Mouse (Mus musculus) adipocyte (in vitro differentiated cells): ENCODE results near the gene Cobll1.
"Not testable (repeated sequence)": the region's sequence is repeated elsewhere in the genome, so short reads cannot be mapped to it uniquely, and the experiment has no call there.

ENCODE experiments used
- DNase-seq: peaks from one replicate; pipeline ENCODE4 v3.0.0-alpha.2; 2016; ENCODE audit warnings: low spot score

The Cobll1 gene

DNA sequence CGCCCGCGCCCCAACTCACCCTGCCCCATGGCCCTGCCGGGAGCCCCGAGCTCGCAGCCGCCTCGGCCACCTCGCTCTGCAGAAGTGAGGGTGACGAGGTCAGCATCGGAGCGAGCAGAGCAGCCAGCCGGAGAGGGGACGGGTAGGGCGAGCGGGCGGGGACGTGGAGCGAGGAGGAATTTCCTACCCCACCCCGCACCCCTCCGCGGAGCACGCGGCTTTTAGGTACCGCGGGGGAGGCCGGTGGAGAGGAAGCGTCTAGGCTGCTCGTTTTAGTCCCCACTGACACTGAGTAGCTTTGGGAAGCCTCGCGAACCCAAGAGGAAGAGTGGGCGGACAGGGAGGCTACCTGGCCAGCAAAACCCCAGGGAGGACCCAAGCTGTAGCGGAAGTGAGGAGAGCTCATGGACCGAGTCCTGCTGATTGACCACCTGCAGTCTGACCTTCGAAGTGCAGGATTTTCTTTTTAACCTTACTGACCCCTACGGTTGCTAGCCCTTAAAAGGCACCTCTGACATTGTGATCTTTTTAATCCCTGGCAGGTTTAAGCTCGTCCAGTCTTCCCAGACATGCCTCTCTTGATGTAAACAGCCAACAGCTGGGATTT, at the start of gene Cobll1:
Cobll1 (minus strand) TSS at position 440 of the 607 bp plus-strand sequence.
- DNase-seq, result peak; percentile 57

DNA sequence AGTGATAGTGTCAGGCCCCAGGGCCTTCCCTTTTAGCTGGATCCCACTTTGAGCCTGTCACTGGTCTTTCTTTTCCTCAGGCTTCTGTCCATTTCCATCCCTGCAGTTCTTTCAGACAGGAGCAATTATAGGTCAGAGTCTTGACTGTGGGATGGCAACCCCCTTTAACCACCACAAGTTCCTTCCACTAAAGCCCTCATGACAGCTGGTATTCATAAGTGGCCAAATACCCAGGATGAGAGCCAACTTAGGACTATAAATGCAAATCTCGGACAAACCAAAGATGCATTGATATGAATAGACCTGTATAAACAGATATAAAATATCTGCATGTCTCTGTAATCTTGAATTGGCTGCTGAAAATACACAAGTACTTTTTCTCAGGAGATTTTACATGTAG, 49.5 kb upstream of the Cobll1 start:
- DNase-seq, result no peak

DNA sequence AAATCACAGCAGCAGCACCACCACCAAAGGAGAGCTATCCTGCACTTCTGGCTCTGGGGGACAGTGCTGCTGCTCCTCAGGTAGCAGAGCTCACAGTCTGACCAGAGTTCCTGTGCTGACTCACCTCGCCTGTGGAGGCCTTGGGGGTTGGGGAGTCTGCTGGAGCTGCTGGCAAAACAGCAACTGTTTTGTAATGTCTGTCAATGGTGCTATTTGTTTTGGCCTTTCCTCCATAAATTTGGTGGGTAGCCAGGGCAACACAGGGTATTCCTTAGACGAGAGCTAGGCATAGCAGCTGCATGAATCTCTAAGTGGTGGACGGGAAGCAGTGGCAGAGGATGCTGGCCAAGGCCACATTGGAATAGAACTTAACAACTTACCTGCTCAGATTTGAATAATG, 46.2 kb upstream of the Cobll1 start:
- DNase-seq, result peak; percentile 98

DNA sequence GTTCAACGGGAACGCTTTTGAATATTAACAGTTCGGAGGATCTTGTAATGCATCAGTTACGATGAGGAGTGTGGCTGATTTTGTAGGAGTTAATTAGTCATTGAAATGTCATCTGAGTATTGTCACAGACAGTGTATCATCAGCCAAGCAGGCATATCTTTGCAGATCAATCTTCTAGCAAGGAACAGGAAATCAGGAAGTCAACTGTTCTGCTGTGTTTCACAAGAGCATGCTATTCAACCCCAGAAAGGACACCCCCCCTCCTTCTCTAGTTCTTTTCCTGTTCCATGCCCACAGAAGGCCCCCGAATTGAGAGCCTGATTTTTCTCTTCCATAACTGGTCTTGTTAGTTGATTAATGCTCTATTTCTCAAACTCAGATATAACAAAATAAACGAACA, 43.8 kb upstream of the Cobll1 start:
- DNase-seq, result no peak

DNA sequence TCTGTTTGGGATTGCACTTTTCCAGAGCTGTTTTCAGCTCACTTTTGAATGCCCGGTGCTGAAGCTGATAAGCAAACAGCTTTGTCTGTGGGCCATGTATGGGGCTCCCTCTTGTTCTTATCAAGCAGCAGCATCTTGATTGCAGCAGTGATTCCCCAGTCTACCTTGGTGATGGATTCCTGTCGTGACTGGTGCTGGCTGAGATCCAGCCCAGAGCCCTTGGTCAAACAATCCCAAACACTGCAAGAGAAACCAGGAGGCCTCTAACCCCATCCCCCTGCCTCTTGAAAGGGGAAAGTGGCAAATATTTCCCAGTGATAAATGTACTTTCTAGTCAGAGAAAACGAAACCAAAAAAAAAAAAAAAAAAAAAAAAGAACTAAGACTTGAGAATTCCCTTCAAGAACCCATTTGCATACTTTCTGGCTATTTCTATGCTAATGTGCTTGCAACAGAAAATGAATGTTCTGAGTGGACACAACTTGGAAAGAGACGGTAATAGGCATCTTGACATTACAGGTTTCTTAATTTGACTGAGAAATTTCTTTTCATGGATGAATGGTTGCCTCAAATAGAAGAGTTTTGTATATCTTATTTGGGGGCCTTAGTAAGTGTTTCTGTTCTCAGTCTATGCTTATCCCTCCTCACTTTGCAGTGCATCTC, 40.0 kb upstream of the Cobll1 start:
- no peak for DNase-seq

DNA sequence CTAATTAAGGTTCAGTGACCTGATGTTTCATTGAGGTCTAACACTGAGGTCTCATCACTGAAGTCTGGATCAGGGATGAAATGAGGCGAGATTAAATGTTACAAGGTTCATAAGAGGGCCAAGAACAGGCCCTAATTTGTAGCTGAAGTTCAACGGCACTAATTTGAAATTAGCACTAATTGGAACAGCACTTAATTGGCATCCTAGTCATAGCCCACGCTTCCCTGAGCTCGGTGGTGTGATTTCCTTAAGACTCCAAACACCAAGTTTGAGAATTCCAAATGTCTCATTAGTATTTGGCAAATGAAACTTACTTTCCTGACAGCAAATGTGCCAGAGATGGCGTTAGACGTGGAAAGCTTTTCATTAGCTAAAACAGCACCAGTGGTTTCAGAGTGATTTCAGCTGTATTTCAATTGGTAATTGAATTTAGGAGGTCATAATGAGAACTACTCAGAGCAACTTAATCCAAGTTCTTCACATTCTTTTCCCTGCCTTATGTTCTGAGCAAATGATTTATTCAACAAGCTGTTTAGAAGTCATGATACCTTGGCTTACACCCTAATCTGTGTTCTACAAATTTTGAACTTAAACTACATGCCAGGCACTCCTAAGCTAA, 36.3 kb upstream of the Cobll1 start:
- no peak for DNase-seq

DNA sequence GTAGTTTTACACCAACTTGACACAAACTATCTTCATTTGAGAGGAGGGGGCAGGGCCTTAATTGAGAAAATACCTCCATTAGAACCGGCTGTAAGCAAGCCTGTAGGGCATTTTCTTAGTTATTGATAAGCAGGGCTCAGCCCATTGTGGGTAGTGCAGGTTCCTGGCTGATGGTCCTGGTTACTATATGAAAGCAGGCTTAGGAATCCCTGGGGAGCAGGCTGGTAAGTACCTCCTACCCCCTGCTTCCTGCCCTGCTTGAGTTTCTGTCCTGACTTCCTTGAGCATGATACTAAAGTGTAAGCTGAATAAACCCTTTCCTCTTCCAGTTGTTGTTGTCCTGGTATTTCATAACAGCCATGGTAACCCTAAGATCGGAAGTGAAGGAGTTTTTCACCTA, 34.7 kb upstream of the Cobll1 start:
- DNase-seq, result no peak

DNA sequence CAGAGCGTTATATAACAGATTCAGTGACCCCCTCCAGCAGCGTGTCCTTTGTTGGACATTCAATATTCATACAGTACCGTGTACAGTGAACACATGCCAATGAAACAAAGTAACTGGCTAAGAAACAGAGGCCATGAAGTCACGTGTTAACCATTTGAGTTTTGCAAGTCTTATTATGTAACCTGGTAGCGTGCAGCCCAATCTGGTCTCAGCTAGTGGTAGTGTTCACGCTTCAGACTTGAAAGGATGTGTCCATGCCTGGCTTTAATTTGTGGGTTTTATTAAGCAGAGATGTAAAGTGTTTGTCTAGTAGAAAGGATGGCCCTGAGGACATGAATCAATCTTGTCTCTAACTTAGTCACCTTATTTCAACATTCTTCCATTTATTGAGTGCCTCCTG, 29.5 kb upstream of the Cobll1 start:
- peak; percentile 40 for DNase-seq

DNA sequence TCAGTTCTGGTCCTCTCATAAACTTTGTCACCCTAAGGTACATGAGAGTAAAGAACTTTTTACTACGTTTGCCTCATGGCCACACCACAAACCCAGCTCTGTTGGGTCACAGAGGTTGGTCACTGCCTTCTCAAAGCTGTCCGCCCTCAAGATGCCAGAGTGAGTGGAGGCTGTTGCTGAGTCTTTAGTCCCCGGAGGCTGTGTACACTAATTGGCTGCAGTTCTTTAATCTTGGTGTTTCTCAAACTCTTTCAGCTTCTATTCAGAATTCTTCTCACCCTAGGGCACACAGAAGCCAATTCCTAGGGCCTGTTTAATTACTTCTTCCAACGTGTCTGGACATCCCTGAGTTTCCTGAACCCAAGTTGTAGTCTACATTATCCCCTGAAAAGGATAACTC, 28.6 kb upstream of the Cobll1 start:
- DNase-seq, result no peak

DNA sequence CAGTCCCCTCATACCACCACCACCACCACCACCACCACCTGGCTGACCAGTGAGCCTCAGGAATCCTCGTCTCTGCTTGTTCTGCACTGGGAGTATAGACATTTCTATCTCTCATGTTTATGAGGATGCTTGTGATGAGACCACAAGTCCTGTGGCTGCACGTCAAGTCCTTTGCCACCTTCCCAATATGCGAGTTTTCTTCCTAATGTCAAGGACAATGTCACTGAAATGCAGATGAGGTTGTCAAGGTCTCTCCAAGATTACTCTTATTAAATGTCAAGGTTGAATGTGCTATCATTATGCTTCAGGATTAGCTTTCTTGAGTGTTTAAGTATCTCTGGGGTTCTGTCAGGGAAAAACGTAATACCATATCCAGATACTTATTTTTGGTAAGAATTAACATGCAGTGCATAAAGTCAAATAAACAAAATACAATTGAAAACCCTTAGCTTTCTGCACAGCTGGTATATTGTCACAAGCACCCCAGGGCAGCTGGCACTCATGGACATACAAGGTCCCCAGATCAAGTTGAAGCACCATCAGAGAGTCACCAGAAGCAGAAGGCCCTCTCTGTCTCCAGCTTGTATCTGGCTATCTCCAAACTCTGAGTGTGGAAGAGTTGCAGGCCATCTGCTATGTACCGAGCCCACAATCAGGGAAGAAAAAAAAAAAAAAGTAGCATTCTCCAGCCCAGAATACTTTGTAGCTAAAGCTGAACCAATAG, 27.5 kb upstream of the Cobll1 start:
- DNase-seq, result no peak

DNA sequence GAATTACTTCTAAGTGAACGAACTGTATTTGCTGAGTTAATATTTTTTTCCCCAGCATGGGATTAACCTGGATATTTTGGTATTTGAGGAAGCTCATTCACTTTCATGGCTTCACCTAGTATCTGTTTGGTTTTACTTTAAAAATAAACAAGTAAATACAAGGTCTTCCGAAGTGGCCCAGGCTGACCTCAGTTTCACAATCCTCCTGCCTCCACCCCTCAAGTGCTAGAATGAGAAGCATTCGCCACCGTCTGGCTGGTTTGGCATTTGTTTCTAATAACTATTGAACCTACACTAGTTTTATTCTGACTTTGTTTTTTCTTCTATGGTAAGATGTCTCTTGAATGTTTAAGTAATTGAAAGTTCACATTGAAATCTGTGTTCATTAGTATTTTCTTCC, 23.0 kb upstream of the Cobll1 start:
- DNase-seq, result peak; percentile 17

DNA sequence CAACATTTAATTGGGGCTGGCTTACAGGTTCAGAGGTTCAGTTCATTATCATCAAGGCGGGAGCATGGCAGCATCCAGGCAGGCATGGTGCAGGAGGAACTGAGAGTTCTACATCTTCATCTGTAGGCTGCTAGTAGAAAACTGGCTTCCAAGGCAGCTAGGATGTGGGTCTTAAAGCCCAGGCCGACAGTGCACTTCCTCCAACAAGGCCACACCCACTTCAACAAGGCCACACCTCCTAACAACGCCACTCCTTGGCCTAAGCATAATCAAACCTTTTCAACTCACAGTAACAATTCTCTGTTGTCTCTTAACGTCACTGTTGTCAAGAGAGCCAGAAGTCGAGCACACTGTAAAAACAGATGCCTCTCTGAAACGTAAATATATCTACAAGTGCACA, 21.6 kb upstream of the Cobll1 start:
- not testable (repeated sequence) for DNase-seq

DNA sequence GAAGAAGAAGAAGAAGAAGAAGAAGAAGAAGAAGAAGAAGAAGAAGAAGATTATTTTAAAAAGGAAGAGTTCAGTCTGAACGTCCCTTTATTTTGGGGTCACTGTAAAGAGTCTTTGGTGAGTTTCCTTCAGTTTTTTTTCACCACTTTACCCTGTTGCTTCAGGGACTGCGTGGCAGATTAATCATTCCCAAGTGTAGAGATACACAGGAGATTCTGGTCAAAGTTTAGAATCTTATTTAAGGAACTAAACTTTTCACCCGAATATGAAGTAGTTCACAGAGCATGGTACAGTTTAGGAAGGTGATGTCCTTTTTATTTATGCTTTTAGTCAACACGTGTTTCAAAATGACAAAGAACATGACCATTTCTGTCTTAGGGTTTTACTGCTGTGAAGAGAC, 21.2 kb upstream of the Cobll1 start:
- no peak for DNase-seq

DNA sequence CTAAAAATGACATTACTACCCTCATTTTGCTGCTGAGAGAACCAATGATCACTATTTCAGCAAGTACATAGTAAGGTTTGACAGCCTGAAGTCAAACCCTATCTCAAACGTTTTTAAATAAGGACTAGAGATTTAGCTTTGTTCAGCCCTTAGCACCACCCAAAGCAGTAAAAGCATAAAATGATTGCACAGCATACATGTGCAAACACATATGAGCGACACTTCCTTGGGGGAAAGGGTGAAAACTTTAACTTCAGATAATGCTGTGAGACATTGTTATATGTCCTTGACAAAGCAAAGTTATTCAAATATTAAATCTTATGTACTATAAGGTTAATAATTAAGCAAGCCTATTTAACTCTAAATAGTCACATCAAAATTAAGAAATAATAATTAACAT, 18.2 kb upstream of the Cobll1 start:
- DNase-seq, result no peak

DNA sequence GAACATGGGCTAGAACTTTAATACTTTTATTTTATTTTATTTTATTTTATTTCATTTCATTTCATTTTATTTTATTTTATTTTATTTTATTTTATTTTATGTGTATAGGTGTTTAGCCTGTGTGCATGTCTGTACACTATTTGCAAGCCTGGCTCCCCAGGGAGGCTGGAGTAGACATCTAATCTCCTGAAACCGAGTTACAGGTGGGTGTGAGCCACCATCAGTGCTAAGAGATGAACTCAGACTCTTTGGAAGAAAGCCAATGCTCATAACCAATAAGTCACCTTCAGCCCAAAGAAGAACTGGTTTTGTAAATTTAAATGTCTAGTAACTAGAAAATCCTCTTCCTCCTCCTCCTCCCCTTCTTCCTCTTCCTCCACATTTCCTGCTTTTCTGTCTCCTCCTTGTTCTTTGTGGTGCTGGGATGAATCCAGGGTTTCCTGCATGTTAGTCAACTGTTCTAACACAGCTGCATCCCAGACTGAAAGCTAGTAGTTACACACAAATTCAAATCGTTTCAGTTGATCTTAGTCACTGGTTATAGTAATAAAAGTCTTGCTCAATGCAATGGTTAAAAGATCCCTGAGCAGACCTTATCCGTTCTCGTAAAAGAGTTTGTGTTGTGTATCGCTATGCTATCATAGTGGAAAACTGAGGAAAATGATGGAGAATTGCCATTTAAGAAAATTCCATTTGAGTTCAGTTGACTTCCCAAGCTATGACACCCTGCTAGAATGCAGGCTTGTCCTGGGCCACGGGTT, 17.5 kb upstream of the Cobll1 start:
- DNase-seq, result no peak

DNA sequence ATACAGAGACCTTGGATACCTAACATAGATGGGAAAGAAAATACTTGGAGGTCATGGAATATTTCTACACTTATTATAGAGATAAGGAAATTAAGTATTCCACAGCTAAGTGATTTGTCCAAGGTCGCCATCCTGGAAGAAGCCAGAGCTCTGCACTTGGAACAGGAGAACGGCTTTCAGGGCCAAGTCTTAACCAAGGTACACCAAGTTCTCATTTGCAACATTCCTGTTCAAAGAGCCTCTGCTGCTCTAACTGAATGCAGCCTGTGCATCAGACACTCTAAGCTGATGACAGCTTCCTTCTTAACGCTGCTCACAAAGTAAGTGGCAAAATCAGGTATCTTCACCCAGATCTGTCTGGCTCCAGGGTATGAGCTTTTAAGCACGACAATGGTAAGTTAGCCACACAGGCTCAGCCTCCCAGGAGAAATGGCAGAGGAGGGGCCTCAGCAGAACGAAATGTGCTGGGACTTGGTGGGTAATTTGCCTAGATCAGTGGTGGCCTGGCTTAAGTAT, 11.4 kb upstream of the Cobll1 start:
- DNase-seq, result no peak

DNA sequence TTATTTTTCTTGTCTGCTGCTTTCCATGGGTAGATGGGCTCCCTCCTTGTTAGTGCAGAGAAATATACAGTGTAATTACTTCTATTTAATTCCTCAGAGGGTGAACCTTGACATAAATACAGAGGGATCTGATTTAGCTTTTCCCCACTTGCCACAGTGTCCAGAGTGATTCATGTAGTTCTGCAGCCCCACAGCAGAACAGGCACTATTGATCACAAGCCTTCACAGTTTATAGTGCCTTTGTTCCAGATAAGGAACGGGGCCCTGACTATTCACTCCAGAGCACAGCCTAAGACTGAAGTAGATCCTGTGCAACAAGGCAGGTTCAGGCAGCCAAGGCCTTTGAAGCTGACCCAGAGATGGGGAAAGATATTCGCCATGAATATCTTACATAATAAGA, 10.4 kb upstream of the Cobll1 start:
- DNase-seq, result no peak

DNA sequence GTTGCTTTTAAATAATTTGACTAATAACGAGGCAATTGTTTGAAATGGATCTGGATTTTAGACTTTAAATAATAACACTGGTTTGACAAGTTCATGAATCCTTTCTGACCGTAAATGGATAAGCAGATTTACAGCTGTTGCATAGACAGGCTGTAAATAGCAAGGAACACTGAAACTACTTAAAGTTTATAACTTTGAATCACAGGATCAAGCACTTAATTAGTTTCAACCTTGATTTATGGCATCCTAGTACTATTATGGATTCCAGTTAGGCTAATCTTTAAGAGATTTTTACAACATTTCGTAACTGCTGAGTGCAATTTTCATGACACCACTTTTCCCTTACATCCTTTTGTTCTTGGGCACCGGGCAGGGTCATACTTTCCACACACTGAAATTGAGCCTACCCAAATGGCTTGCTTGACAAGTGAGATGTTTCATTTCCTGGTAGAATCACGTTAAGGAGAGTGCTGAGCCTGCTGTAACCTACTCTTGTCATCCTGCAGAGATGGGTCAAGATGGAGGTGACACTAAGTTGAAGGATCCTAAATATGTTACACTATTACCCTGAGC, 1.1 kb upstream of the Cobll1 start:
- no peak for DNase-seq

DNA sequence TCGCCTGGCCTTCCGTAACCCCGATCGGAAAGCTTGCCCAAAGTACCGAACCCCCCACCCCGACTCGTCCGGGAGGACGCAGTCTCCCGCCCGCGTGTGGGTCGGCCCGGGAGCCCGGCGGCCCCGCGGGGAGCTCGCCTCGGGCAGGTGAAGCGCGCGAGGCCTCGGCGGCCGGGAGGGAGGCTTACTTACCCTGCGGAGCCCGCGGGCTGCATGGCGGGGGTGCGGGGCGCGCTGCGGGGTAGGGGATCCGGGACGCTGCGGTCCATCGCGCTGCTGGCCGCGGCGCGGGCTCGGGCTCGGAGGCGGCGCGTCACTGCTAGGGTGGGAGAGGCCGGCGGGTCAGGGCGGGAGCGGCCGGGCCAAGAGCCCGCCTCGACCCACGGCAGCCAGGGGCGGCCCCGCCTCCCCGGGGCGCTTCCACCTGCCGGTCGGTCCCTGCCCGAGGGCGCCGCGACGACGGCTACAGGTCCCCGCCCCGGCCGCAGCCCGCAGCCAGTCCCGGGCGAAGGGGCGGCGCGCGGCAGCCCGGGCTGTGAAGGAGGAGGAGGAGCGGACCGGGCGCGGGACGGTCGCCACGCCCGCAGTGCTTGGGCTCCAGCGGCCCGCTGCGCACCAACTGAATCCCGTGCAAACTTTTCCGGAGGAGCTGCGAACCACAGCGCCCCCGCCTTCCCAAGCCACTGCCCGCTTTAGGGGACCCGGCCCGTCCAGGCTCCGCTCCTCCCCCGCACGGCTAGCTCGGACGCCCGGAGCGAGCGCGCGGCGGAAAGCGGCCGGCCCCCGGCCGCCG, 836 bp downstream of the Cobll1 start:
- DNase-seq, result peak; percentile 88

DNA sequence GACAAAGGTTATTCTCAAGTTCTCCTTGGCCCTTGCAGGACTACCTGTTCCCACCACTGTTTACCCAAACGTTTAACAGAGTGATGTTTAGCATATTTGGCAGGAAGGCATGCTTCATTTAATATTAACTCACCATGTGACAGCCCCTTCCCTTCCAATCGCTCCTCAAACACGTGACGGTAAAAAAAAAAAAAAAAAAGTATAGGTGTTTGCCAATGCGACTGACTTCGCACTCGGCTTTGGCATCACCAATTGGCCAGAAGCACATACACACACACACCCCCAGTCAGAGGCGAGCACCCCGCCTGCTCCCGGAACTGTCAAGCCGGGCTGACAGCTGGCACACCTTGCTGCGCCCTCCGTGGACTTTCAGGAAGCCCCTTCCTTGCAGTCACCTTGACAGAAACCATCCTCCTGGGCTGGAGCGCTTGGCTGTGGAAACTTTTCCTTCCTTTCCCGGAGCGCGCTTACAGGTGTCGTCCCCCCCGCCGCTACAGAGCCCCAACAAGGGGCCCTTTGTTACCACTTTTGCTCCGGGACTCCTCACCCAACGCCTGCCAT, 1.5 kb downstream of the Cobll1 start:
- DNase-seq, result peak; percentile 75

DNA sequence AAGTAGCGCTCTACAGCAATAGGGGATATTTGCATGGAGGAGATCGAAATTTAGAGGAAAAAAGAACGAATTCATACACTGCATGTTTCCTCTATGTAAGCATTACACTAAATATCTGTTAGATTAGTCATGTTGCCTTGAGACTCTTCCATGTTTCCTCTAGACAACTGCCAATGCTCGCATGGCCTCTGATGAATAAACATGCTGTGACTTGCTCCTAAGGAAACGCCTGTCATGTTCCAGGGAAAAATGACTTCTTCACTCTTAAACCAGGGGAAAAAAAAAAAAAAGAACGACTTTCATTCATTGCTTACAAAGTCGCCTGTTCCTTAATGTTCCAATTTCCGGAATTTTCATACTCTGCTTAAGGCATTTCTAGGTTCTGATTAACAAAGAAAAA, 2.1 kb downstream of the Cobll1 start:
- DNase-seq, result peak; percentile 70
